Mouse (Mus musculus) urinary bladder, postnatal 4 days (tissue): ENCODE results near the gene Tmem50b.
"Not testable (repeated sequence)": the region's sequence is repeated elsewhere in the genome, so short reads cannot be mapped to it uniquely, and the experiment has no call there.

Source experiments
- DNase-seq, 2 experiments: peaks; one replicate each; pipeline ENCODE4 v3.0.0; 2021 to 2022; ENCODE audit warnings: low spot score in 2 of 2

Gene Tmem50b

GRCm38 (mm10) chr16:91597672-91598010 lies at the start of gene Tmem50b:
TSS of gene Tmem50b (minus strand) at chr16:91597800.
- DNase-seq, result peak; percentile 97 to 98

- DNase-seq, result peak; percentile 92 to 93
These were observed 49.2 kb upstream of the Tmem50b start, which contains the start of gene Gart for GRCm38 (mm10) chr16:91646681-91647419. TSS of gene Gart (minus strand) at chr16:91646952.

GRCm38 (mm10) chr16:91645995-91646602 lies 48.5 kb upstream of the Tmem50b start:
- DNase-seq, result peak in 1 of 2 experiments; percentile 50

- DNase-seq, result not testable (repeated sequence)
These were observed 47.8 kb upstream of the Tmem50b start for GRCm38 (mm10) chr16:91645420-91645819.

GRCm38 (mm10) chr16:91644901-91645300 lies 47.3 kb upstream of the Tmem50b start:
- peak in 1 of 2 experiments; percentile 44 for DNase-seq

GRCm38 (mm10) chr16:91640171-91640570 lies 42.6 kb upstream of the Tmem50b start:
- DNase-seq, result no peak

- no peak for DNase-seq
These were observed 42.0 kb upstream of the Tmem50b start for GRCm38 (mm10) chr16:91639636-91640035.

- no peak for DNase-seq
These were observed 41.6 kb upstream of the Tmem50b start for GRCm38 (mm10) chr16:91639161-91639560.

GRCm38 (mm10) chr16:91633641-91634040 lies 36.0 kb upstream of the Tmem50b start:
- DNase-seq, result no peak

GRCm38 (mm10) chr16:91632940-91633339 lies 35.3 kb upstream of the Tmem50b start:
- no peak for DNase-seq

- DNase-seq, result no peak
These were observed 34.8 kb upstream of the Tmem50b start for GRCm38 (mm10) chr16:91632439-91632838.

GRCm38 (mm10) chr16:91630584-91630983 lies 33.0 kb upstream of the Tmem50b start:
- DNase-seq, result no peak

- DNase-seq, result no peak
These were observed 32.1 kb upstream of the Tmem50b start for GRCm38 (mm10) chr16:91629749-91630148.

- no peak for DNase-seq
These were observed 31.1 kb upstream of the Tmem50b start for GRCm38 (mm10) chr16:91628673-91629072.

- DNase-seq, result no peak
These were observed 30.2 kb upstream of the Tmem50b start for GRCm38 (mm10) chr16:91627831-91628230.

- no peak for DNase-seq
These were observed 25.5 kb upstream of the Tmem50b start for GRCm38 (mm10) chr16:91623074-91623473.

GRCm38 (mm10) chr16:91620991-91621390 lies 23.4 kb upstream of the Tmem50b start:
- no peak for DNase-seq

- no peak for DNase-seq
These were observed 22.6 kb upstream of the Tmem50b start for GRCm38 (mm10) chr16:91620185-91620584.

GRCm38 (mm10) chr16:91618511-91619501 lies 21.2 kb upstream of the Tmem50b start, which contains the start of gene Dnajc28:
TSS of gene Dnajc28 (minus strand) at chr16:91619026.
- DNase-seq, result peak; percentile 57 to 70

- no peak for DNase-seq
These were observed 17.0 kb upstream of the Tmem50b start for GRCm38 (mm10) chr16:91614552-91614951.

- no peak for DNase-seq
These were observed 14.9 kb upstream of the Tmem50b start for GRCm38 (mm10) chr16:91612525-91612924.

GRCm38 (mm10) chr16:91611248-91611647 lies 13.6 kb upstream of the Tmem50b start:
- no peak for DNase-seq
